Mouse (Mus musculus) erythroblast, adult 5-6 weeks (primary cell): ENCODE results near the gene Atp2a1. TPM values are rescaled to one million over a fixed set of nuclear protein-coding genes. Genes with fewer than 3 reads are reported as not detected.

ENCODE experiments used
- ATAC-seq: replicated peaks from 2 replicates; pipeline ENCODE4 v1.8.0; 2016; ENCODE audit warnings: moderate number of reproducible peaks, mild to moderate bottlenecking, moderate TSS enrichment, inconsistent platforms; ENCODE audit not compliant: poor library complexity, low FRiP score, severe bottlenecking
- total RNA-seq, 2 experiments: library from RNA; stranded (forward) in 1 of 2; stranded (reverse) in 1 of 2; fragments of 150-400 nt in 1 of 2; fragments of 200-764, 138-1000 nt in 1 of 2; gene quantifications; 2 replicates each; pipeline versions ENCODE4 v1.2.3 to v1.2.4; 2015 to 2017; ENCODE audit warnings: low replicate concordance in 2 of 2

Atp2a1 gene
- total RNA-seq, 2 experiments from 2014 or later, result not detected

DNA sequence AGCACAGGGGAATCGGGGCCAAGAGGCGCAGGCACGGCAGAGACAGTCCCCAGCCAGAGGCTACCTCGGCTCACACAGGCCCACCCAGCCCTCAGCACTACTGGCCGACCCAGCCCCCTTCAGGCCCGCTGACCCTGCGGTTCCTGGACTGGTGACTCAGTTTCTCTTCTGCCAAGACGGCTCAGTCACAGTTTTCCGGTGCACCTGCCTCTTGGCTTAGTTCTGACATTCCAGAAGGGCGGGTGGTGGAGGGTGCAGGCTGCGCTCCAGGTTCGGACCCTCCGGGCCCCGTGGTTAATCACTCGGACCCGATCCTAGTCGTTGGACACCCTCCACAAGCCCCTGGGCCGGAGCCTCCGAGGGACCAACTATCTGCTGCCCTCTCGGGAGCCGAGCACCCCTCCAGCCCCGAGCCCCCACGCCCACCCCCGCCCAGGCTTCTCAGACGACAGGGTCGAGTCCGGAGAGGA lies 11.6 kb upstream of the Atp2a1 start:
- no peak for ATAC-seq

DNA sequence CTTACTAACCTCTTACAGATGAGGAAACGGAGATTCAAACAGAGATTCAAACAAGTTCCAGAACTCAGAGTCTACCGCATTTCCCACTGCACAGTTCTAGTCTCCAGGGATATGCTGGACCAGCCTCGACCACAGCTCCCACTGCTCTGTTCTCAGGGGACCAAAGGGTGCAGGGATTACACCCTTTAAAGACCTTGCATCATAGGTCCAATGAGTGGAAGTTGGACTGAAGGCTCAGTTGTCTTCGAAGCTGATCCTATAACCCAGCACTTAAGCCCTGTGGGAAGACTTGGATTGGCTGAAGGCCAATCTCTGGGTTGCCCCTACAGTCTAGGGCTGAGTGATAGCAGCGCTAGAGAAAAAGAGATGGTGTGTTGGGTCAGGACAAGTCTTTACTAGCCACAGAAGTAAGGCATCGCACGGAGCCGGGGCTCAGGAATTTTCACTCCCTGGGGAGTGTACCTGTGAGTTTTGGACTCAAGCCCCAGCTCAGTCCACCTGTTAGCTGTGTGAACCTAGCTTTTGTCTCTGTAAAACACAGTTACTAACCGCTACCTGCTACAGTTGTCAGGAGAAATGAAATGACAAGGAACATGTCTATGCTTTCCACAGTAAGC lies 10.7 kb upstream of the Atp2a1 start:
- ATAC-seq, result no peak

DNA sequence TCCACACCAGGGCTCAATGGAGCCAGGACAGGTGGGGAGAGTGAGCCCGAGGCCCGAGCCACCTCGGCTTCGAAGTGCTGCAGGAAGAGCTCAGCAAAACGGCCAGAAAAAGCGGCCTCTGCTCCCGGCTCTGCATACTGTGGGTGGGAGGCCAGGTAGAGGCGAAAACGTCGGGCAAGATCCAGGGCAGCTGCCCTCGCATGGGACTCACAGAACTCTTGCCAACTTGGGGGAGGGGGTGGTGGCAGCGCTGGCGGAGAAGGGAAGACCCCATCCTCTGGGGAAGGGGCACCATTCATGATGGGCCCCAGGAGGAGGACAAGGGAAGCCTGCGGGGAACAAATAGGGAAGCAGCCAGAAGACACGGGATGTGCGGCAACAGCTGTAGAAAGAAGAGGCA lies 9.8 kb upstream of the Atp2a1 start:
- ATAC-seq, result no peak

DNA sequence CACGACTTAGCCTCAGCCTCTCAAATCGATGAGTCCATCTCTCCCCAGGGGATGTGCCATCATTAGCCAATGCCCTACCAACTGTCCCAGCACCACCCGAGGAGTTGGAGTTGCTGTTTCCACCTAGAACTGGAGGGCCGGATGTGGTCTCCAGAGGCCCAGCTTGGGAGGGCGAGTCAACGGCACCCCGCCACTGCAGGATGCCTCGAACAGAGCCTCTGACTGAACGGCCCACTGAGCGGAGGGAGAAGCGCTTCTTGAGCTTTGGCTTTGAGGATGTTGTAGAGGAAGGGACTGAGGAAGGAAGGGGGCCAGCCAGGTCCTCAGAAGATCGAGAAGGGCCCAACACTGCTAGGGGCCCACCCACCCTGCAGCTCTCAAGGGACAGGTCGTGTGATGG lies 9.4 kb upstream of the Atp2a1 start:
- ATAC-seq, result no peak

DNA sequence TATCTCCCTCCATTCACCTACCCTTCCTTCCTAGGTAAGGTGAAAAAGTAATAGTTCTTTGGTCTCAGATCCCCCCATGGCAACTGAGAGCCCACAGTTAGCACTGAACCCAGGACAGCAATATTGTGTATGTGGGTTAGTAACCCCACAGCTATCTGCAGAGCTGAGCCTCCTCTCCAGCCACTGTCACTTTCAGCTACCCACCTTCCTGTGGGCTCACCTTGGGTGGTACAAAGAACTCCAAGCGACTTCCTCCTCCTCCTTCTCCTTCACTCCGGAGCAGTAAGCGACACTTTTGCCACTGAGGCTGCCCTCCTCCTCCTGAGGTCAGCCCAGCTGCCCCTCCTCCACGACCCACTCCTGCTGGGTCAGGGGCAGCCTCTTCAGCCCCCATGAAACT lies 8.9 kb upstream of the Atp2a1 start:
- no peak for ATAC-seq

DNA sequence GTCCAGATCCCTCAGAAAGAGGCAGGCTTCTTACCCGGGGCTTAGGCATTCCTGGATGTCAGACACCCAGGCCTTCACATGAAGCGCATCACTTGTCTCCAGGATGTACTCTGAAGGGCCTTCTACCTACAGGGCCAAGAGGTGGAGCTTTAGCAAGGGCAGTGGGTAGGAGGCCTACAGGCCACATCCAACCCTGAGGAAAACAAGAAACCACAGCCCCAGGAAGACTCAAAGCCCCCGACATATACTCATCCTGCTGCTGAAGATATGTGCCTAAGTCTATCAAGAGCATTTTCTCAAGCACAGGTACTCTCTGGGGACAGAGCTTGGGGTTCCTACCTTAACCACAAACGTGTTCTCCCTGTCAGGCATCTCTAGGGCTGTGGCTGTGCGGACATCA lies 8.5 kb upstream of the Atp2a1 start:
- no peak for ATAC-seq

DNA sequence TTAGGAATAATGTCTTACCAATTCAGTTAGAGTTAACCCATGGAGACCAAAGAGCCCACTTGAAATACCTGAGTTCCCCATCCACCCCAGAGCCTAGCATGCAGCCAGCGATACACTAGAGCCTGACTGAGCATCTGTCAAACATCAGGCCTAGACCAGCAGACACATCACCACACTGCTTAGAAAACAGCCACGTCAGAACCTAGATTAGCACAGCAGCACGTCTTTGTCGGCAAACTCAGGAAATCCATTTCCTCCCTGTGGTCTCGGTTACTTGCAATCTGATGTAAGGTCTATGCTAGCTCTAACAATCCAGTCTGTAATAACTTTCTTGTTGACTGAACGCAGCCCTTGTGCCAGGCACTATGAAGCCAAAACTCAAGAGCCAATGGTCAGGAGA lies 7.2 kb upstream of the Atp2a1 start:
- ATAC-seq, result no peak

DNA sequence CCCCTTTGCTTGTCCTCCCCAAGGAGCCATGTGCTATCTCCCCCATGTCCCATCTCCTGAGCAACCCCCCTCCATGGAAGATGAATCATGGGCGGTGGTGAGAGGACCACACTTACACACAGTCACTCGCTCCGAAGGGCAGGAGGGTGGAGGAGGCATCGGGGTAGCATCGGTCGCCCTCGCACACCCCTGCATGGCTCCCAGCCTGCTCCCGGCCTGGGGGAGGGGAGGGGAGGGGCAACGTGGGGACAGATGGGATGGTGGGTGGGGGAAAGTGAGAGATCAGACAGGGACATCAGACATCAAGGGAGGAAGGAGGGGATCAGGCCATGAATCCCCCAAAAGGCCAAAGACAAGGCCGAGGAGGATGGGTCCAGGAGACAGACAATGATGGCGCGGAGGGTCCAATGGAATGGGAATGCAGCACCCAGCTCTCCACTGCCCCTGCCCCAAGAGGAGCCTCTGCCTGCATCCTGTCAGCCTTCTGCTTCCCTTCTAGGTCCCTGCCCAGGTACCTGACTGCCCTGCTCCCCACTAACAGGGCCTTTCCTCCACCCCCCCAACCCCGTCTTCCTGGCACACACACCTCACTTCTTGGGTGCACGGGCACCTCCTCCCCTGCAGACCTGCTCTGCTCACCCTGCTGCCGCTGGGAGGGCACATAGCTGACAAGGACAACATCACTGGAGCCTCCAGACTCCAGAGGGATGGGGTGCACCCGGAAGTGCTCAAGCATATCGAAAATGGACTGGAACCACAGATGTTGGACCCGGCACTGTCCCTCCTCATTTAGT lies 5.1 kb upstream of the Atp2a1 start:
- no peak for ATAC-seq

DNA sequence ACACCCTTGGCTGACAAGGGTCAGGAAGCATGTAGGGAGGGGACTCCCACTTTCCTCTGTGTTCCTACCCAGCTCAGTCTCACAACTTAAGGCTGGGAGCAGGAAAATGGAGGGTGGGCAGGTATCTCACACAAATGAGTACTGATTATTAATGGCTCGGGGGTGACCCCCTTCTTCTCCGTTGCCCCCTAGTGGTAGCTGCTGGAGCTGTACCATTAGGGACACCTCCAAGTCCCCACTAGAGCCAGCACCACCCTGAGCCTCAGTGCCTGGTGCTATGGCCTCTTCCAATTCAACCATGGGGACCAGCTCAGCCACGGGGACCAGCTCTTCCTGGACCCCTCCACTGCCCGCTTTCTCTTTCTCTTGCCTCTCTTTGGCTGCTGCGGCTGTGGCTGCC lies 4.4 kb upstream of the Atp2a1 start:
- ATAC-seq, result peak; percentile 75

DNA sequence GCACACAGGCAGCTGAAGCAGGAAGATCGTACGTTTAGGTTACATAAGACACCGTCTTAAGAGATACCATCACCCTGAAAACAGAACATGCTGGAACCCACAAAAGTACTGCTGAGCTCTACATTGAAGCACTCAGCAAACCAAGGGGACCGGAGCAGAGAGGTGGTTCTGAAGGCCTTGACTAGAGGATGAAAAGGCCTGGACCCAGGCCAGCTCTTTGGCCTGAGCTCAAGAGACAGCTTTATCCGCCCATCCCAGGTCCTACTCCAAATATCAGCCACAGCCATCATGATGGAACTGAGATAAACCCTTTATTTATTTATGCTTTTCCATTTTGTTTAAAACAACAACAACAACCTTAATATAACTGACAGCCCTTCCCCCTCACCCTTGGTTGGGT lies 3.8 kb upstream of the Atp2a1 start:
- no peak for ATAC-seq

DNA sequence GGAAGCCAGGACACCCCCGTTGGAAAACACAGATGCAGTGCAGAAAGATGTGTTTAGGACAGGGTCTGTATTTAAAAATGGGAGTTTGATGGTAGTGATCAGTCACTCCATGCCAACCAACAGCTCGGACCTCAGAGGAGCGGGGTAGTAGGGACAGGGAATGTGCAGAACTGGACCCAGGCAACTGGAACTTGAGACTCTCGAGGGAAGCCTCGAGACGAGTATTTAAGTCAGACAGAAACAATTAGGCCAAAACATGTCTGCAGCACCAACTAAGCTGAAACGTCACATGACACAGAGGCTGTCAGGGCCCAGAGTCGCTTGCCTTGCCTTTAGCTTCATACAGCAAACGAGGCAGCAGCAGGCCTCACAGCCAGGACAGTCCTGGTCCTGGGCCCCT lies 3.2 kb upstream of the Atp2a1 start:
- no peak for ATAC-seq

DNA sequence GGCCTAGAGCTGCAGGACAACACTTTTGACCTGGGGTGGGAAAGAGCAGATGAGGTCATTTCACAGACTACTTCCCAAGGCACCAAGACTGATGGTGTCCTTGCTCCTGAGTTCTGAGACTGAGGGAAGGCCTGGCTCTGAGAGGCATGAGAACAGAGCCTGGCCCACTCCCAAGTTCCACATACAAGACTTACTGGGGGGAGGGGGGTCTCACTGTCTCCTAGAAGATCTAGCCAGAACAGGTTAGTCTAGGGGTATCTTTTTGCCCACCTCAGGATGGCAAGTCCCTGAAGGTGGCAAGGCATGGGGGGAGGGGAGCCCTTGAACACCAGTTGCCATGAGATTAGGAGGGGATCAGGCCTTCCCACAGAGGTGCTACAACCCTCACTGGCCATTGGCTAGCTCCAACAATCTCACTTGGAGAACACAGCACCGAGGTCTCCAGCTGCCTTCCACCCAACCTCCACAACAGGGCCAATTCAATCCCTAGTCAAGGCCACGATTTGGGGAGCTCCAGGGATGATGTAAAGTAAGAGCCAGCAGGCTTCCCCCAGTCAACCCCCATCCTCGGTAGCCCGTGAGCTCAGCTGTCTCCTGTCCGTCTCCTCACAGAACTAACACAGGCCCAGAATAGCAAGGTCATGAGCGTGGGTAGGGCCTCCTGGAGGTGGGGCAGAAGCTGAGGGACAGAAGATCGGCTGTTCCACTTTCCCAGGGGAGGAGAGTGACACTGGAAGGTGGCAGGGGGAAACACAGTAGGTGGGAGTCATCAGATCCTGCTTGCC lies 2.5 kb upstream of the Atp2a1 start:
- ATAC-seq, result no peak

DNA sequence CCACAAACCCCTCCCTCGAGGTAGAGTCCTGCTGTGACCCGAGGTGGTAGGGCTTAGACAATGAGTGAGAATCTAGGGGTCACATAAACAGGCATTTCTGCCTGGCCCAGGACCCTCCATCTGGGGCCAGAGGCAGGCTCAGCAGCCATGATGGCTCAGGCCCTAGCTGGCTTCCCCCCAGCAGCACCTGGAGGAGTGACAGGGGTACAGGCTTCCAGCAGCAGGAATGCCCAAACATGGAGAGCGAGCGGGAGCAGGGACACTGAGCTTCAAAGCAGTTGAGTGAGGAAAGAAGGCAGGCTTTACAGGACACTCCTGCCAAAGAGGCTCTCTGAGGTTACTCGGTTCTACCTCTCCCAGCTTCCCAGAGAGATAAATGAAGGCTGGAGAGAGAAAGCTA lies 1.9 kb upstream of the Atp2a1 start:
- no peak for ATAC-seq

DNA sequence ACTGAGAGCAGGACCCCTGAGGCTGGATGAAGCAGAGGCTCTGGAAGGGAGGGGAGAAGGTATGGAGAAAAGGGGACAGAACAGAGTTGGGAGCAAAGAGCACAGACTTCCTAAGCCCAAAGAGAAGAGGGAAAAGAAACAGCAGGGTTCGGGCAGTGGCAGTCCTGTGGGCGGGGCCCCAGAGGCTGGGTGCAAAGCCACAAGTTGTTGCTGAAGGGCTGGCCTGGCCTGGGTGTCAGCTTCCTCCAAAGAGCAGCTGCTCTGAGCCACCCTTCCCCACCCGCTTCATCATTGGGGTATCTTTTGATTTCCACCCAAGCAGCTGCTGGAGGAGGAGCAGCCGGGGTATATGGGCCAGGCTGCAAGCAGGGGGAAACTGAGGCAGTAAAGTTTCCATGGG lies 1.2 kb upstream of the Atp2a1 start:
- ATAC-seq, result no peak

DNA sequence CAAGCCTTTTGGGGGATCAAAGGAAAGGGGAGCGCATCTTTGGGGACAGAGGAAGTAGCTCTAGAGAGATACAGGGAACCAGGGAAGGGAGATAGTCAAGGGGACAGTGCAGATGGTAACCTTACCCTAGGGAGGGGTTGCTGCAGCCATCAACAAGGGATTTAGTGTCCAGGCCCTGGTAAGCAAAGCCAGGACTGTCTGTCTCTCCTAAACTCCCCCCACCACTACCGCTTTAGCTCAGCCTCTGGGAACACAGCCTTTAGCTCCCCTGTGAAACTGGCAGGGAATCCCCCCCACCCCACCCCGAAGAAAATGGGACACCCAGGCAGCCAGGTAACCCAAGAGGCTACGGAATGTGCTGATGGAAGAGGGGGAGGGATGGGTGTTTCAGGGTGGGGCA lies 639 bp upstream of the Atp2a1 start:
- ATAC-seq, result no peak

DNA sequence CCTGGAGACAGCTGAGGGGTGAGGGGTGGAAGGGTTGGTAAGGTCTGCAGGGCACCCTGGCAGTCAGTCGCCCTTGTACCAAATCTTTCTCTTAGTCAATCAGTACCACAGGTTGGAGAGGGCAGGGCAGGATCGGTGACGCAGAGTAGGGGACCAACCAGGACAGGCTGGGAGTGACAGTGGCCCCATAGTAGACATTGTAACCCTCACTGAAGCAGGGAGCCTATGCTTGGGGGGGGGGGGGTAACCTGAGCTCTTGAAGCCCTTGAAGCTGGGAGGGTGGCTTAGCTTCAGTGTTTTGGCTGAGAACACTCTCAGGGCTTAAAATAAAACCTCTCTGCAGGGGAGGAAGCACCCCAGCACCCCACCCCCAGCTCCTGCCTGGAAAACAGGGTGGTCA lies 1.3 kb downstream of the Atp2a1 start:
- no peak for ATAC-seq

DNA sequence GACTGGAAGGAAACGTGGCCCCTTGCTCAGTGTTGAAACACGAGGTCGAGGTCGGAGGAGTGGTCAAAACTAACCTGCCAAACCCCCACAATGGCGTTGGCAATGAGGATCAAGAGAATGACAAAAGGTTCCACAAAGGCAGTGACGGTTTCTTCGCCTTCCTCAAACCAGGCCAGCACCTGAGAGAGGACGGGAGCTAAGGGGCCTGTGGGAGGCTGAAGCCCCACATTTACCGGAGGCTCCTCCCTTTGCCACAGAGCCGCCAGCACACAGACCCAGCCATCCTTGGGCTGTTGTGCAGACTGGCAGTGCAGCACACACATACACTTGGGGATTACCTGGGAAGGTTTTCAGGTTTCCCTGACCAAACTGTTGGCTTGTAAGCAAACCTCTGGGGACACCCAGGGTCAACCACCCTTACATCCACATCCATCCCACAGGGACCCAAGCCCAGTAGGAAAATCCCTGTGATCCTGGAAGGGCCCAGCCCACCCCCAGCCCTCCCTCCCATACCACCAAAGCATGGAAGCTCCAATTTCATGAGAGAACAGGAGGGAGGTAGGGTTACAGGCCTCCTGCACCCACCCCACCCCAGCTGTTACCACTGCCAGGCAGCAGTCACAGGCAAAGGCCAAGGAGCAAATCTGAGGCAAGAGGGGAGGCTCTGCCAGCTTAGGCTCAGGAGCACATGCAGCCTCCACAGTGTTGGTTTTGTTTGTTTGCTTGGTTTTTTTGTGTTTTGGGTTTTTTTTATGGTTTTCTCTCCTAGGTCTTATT lies 2.1 kb downstream of the Atp2a1 start:
- no peak for ATAC-seq

DNA sequence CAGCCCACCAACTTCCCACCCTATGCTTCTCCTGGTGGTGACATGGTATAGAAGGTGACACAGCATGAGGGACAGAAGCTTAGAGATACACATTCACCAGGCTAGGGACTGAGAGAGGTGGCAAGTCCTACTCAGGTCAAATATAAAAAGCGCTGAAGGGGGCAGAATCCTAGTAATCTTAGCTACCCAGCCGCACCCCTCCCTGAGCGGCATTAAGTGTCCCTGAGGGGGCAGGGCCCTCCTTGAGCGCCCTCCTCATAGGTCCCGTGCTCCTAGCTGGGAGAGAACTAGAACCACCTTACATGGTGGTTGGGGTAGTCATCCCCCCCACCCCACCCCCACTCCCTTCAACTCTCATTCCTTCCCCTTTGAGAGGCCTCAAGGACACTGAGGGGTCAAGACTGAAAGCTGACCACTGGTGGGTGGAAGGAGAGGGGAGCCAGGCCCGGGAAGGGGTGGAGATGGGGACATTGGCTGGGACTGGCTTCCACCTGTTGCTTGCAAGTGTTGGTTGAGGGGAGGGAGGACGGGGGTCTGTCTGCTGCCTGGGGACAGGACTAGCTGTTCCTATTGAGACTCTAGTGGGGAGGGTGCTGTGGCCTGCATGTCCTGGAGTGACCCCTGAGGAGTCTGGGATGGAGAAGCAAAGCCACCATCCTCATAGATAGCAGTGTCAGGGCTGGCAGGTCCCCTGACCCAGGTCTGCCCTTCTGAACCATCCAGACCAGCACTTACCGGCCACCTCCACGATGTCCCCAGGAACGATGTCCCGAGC lies 3.9 kb downstream of the Atp2a1 start:
- no peak for ATAC-seq

DNA sequence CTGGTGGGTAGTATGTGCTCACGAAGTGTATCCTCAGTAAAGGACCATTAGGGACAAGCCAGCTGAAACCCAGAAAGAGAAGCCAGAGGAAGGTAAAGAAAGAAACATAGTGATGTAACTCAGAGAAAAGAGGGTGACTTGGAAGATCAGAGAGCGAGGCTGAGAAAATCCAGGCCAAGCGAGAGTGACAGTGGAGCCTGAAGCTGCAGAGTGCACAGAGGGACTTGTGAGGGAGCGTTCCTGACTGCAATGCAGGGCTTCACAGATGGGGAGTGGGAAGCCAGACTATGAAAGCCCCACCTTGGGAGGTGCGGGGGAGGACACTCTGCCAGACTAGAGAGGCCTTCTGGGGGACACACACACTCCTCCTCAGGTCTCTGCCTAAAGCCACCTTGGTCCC lies 4.7 kb downstream of the Atp2a1 start:
- ATAC-seq, result no peak
